Mouse (Mus musculus) lung, embryonic 16.5 days (tissue): ENCODE results near the gene Ung. TPM values are rescaled to one million over a fixed set of nuclear protein-coding genes. Genes with fewer than 3 reads are reported as not detected.

Experiments used
- ATAC-seq: fragments of 200-750 bp; cut with Nextera tagmentation; 2 replicates; pipeline ENCODE4 v1.8.0; 2017; ENCODE audit warnings: low read depth, mild to moderate bottlenecking, moderate library complexity
- H3K27ac ChIP-seq: fragments of 300-500 bp; sonication (generic); 2 replicates; pipeline ENCODE4 v1.5.1; 2014; ENCODE audit warnings: mild to moderate bottlenecking, control low read depth, low read length
- H3K27me3 ChIP-seq: fragments of 300-500 bp; sonication (generic); 2 replicates; pipeline ENCODE4 v1.6.1; 2014; ENCODE audit warnings: low read depth, low read length, mixed read lengths; ENCODE audit not compliant: control insufficient read depth, insufficient read depth
- H3K36me3 ChIP-seq: fragments of 300-500 bp; sonication (generic); 2 replicates; pipeline ENCODE4 v1.6.1; 2014; ENCODE audit warnings: low read length; ENCODE audit not compliant: control insufficient read depth, insufficient read depth
- H3K4me1 ChIP-seq: fragments of 300-500 bp; sonication (generic); replicated peaks from 2 replicates; pipeline ENCODE4 v1.6.1; 2014; ENCODE audit warnings: low read length, mixed read lengths; ENCODE audit not compliant: control insufficient read depth, insufficient read depth
- H3K4me2 ChIP-seq: fragments of 300-500 bp; sonication (generic); 2 replicates; pipeline ENCODE4 v1.6.1; 2014; ENCODE audit warnings: low read depth, low read length, control low read depth
- H3K4me3 ChIP-seq: fragments of 300-500 bp; sonication (generic); 2 replicates; pipeline ENCODE4 v1.5.1; 2014; ENCODE audit warnings: mild to moderate bottlenecking, low read length, control low read depth
- H3K9ac ChIP-seq: fragments of 300-500 bp; sonication (generic); 2 replicates; pipeline ENCODE4 v1.6.1; 2014; ENCODE audit warnings: low read length, control low read depth
- H3K9me3 ChIP-seq: fragments of 300-500 bp; sonication (generic); 2 replicates; pipeline ENCODE4 v1.6.1; 2016; ENCODE audit warnings: low read length; ENCODE audit not compliant: control insufficient read depth
- WGBS: fragments of 180-500 bp; shearing (Covaris S2); extraction: QIAGEN DNeasy Blood & Tissue Kit; methylation state at CpG from one replicate; pipeline ENCODE4 v1.1.7; 2014; 5-methylcytosine and 5-hydroxymethylcytosine counted together
- polyA plus RNA-seq: library from polyadenylated mRNA; unstranded; fragments of >200 nt; fragmentation: Nextera tagmentation; extraction: Ambion mirVana; gene quantifications from 2 replicates; pipeline ENCODE4 v1.2.1, GENCODE M21; 2015

Ung gene
- polyA plus RNA-seq, 1 experiment from 2014 or later, result 38.6 TPM

DNA sequence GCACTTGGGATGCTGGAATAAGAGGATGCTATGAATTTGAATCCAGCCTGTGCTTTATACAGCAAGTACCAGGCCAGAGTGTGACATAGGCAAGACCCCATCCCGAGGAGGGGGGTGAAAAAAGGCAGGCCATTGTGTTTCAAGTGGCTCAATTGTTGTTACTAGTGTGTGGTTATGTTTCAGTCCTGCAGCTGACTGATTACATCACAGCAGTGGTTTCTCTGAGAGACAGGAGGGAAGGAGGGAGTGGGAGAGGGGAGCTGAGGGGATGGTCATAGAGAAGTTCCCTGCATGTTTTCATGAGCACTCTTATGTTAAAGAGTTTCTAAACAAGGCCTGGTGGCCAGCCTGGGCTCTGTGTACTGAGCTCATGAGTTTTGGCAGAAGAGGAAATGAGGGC, 27.4 kb upstream of the Ung start:
- Histone ChIP-seq H3K36me3 (peaks cover 16% of the 10 kb centered on the region), H3K9me3 (no peaks in the 10 kb centered on the region), H3K27me3 (no peaks in the 10 kb centered on the region), H3K27ac (no peak overlapping the region), H3K4me2 (no peak overlapping the region), H3K4me3 (no peak overlapping the region), H3K9ac (no peak overlapping the region), H3K4me1 (peaks cover 12% of the 10 kb centered on the region)
- no peak for ATAC-seq
- 88% methylated on average over 1 of the region's 1 CpGs for WGBS

DNA sequence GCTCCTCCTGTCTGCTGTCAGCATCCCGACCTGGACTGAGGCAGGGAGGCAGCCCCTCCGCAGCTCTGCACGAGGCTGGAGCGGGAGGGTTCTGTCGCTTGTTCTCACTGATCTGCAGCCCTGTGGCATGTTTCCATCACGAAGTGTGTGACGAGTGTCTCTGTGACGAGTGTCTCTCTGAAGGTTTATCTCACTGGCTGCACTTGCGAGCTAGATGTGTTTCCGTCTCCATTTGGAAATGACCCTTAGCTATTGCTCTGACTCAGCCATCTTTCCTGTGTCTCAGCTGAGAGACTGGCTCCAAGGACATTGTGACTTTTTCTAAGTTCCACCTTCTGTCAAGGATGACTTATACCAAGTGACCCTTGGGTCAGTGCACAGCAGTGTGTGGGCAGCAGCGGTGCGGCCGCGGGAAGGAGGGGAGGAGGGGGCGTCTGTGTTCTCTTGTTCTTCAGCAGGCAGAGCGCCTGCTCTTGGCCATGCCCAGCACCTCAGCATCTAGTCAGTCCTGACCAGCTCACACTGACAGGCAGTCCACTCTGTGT, 23.7 kb upstream of the Ung start:
- Histone ChIP-seq H3K27ac (no peak overlapping the region), H3K36me3 (peaks cover 44% of the 10 kb centered on the region), H3K4me2 (no peak overlapping the region), H3K9ac (no peak overlapping the region), H3K27me3 (no peaks in the 10 kb centered on the region), H3K9me3 (no peaks in the 10 kb centered on the region), H3K4me3 (no peak overlapping the region), H3K4me1 (no peaks in the 10 kb centered on the region; the same call in 1 of the 2 replicates)
- whole genome bisulfite sequencing, result 72% methylated on average over 16 of the region's 16 CpGs
- no peak for ATAC-seq

DNA sequence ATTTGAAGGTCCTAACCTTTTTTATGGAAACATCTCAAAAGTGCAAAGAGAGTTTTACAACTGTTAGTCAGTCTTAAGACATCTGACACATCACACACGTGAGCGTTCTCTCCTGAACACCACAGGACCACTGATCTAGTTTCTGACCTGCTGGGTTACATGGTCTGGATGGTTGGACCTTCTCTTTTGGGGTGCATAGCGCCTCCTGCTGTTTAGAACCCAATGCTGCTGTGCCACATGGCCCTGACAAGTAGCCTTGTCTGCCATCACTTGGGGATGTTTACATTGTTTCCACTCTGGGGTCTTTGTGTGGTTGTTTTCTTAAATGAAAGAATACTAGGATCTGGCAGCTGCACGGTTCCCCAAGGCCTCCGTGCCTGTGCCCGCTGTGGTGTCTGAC, 16.9 kb upstream of the Ung start:
- Histone ChIP-seq H3K4me1 (no peaks in the 10 kb centered on the region), H3K9ac (no peak overlapping the region), H3K4me3 (no peak overlapping the region), H3K36me3 (peaks cover 32% of the 10 kb centered on the region), H3K27me3 (no peaks in the 10 kb centered on the region), H3K4me2 (no peak overlapping the region), H3K9me3 (no peaks in the 10 kb centered on the region), H3K27ac (no peak overlapping the region)
- WGBS, result 75% methylated on average over 6 of the region's 6 CpGs
- no peak for ATAC-seq

DNA sequence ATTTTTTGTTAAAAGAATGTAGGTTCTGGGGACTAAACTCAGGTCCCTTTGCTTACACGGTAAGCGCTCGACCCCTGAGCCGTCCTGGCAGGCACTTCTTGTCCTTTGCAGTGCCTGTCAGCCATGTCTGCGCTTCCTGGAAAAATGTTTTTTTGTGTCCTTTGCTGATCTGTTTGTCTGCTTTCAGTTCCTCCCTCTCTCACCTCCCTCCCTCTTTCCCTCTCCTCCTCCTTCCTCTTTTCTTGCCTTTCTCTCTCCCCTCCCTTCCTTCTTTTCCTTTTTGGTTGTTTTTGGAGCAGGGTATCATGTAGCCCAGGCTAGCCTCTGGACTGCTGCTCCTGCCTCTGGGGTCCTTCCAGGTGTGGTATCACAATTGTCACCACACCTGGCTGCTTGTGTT, 15.2 kb upstream of the Ung start:
- H3K36me3 ChIP-seq, result peaks cover 15% of the 10 kb centered on the region
- no peak overlapping the region for H3K27ac ChIP-seq
- no peak for ATAC-seq
- H3K9me3 ChIP-seq, result no peaks in the 10 kb centered on the region
- no peak overlapping the region for H3K4me2 ChIP-seq
- no peak overlapping the region for H3K9ac ChIP-seq
- 78% methylated on average over 5 of the region's 5 CpGs for WGBS
- no peaks in the 10 kb centered on the region for H3K4me1 ChIP-seq
- no peak overlapping the region for H3K4me3 ChIP-seq
- no peaks in the 10 kb centered on the region for H3K27me3 ChIP-seq

DNA sequence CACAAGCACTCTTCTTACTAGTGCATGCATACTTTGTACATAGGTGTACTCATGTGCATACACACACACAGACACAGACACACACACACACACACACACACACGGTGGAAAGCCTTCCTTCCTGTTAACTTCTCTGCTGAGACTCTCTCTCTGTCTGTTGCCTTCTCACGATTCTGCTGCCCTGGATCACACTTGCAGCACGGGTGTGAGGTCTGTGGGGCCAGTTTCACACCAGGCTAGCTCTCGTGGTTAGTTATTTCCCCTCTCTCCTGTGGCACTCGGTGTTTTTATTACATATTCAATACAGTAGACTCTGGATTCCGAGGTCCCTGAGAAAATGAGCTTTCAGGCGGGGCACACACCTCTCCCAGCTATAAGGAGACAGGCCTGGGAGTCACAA, 13.6 kb upstream of the Ung start:
- 78% methylated on average over 7 of the region's 7 CpGs for WGBS
- H3K27me3 ChIP-seq, result no peaks in the 10 kb centered on the region
- peaks cover 21% of the 10 kb centered on the region for H3K36me3 ChIP-seq
- ATAC-seq, result no peak
- H3K4me1 ChIP-seq, result no peaks in the 10 kb centered on the region
- no peak overlapping the region for H3K27ac ChIP-seq
- H3K9me3 ChIP-seq, result no peaks in the 10 kb centered on the region
- H3K4me3 ChIP-seq, result no peak overlapping the region
- H3K9ac ChIP-seq, result no peak overlapping the region
- no peak overlapping the region for H3K4me2 ChIP-seq

DNA sequence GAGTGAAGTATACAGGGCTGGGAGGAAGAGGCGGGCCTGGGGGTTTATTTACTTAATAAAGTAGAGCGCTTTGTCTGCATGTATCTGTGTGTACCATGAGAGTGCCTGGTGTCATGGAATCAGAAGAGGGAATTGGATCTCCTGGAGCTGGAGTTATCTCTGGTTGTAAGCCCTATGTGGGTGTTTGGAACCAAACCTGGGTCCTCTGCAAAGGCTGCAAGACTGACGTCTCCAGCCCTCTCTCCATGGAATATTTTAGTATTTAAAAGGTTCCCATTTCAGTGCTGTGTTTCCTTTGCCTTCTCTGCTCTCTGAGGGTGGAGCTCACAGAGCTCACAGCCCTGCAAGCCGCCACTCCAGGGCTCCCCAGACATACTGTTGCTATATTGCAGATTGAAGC, 10.4 kb upstream of the Ung start:
- Histone ChIP-seq H3K9ac (no peak overlapping the region), H3K27ac (no peak overlapping the region), H3K36me3 (peaks cover 32% of the 10 kb centered on the region), H3K4me1 (no peaks in the 10 kb centered on the region), H3K27me3 (no peaks in the 10 kb centered on the region), H3K9me3 (no peaks in the 10 kb centered on the region), H3K4me2 (no peak overlapping the region), H3K4me3 (no peak overlapping the region)
- 78% methylated on average over 4 of the region's 4 CpGs for WGBS
- ATAC-seq, result no peak

DNA sequence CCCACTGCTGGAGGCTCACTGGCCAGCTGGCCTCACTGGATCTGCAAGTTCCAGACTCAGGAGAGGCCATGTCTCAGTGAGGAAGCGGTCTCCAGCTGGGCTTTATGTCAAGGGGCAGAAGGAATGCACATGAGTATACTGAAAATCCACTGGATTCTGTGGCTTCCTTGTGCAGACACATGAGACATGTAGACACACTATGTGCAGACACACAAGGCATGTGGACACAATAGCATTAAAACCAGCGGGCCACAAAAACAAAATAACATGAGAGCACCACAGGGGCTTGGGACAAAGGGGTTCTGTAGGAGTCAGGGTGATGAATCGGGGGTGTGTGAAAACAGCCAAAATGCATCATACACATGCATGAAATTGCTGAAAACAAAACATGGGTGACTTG, 4.2 kb upstream of the Ung start:
- no peaks in the 10 kb centered on the region for H3K9me3 ChIP-seq
- ATAC-seq, result no peak
- no peak overlapping the region for H3K4me2 ChIP-seq
- H3K4me3 ChIP-seq, result no peak overlapping the region
- peaks cover 5% of the 10 kb centered on the region; the same call in 1 of the 2 replicates for H3K4me1 ChIP-seq
- H3K36me3 ChIP-seq, result peaks cover 20% of the 10 kb centered on the region
- no peak overlapping the region for H3K27ac ChIP-seq
- no peak overlapping the region for H3K9ac ChIP-seq
- 91% methylated on average over 3 of the region's 3 CpGs for WGBS
- no peaks in the 10 kb centered on the region for H3K27me3 ChIP-seq

DNA sequence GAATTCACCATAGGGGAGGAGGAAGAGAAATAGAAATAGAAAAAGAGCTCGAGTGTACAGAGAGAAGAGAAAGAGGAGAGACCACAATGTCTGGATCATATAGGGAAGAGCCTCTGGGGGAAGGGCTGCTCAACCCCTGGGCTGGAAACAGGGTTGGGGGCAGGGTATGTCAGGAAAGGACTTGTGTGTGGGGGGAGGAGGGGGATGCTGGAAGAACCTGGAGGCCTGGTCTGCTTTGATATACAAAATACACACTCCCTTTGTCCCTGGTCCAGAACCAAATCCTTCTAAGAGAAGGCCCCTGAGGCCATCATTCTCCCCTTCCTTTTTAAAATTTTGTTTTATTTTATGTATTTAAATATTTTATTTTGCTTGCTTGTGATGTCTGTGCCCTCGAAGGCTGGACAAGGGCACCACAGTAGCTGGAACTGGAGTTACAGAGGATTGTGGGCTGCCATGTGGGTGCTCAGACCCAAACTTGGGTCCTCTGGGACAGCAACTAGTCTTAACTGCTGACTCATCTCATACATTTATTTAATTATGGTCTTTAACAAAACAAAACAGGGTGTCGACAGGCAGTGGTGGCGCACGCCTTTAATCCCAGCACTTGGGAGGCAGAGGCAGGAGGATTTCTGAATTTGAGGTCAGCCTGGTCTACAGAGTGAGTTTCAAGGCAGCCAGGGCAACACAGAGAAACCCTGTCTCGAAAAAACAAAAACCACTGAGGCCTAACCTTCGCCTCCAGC, 3.5 kb upstream of the Ung start:
- 87% methylated on average over 7 of the region's 7 CpGs for WGBS
- H3K4me2 ChIP-seq, result peak overlapping the region; percentile 96
- H3K9me3 ChIP-seq, result no peaks in the 10 kb centered on the region
- H3K27me3 ChIP-seq, result no peaks in the 10 kb centered on the region
- H3K36me3 ChIP-seq, result peaks cover 17% of the 10 kb centered on the region
- ATAC-seq, result no peak
- peak overlapping the region; percentile 71 for H3K4me3 ChIP-seq
- no peak overlapping the region for H3K9ac ChIP-seq
- no peak overlapping the region for H3K27ac ChIP-seq
- H3K4me1 ChIP-seq, result peaks cover 6% of the 10 kb centered on the region

DNA sequence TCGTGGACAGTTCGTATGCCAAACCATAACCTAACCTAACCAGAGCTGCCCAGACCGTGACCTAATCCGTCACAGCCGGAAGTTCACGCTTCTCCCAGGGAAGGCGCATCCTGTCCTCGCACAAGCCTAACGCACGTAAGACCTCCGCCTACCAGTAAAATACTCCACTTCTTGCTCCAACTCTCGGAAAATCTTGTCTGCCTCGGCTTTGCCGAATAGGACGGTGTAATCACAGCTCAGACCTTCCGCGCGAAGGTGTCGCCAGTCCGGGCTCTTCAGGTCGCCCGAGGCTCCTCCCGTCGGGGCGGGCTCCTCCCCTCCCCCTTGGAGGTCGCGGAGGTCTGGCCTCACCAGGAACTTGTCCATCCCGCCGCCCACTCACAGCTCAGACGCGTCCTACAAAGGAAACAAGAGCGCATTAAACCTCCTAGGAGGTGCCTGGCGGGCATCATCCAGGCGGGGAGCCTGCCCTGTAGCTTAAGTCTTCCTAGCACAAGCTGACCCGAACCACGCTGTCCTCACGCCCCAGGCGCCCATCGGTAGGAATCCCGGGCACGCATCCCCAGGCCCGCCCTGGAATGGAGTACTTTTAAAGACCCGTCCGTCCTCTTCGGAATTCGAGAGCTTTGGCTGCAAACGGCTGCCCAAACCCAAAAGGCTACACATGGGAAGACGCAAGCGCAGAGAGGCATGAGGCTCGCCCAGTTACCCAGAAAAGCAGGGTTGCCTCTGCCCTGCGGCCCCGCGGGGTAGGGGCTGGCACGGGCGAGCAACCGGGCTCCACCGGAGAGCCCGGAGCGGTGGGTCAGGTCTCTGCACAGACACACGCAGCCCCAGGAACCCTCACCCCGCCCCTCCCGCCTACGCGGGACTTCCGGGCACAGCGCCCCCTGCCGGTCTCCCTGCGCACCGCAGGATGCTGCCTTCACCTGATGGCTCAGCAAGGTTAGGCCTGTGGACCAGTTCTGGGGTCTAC, 2.5 kb upstream of the Ung start, which contains the start of gene Alkbh2:
Gene Alkbh2 (minus strand): TSS at position 845 of the 976 bp plus-strand sequence.
- Histone ChIP-seq H3K27ac (peak within 1 kb of the TSS; percentile 80), H3K9me3 (no peaks in the 10 kb centered on the region), H3K27me3 (no peaks in the 10 kb centered on the region), H3K9ac (peak within 1 kb of the TSS; percentile 80), H3K4me3 (peak within 1 kb of the TSS; percentile 71), H3K36me3 (peaks cover 10% of the 10 kb centered on the region), H3K4me1 (peaks cover 14% of the 10 kb centered on the region), H3K4me2 (peak within 1 kb of the TSS; percentile 96)
- WGBS, result under 1% methylated on average over 68 of the region's 69 CpGs
- peak; percentile 21 for ATAC-seq
